Mouse (Mus musculus): Measurements from ENCODE around the gene Gm28845. TPM values are rescaled to one million over a fixed set of nuclear protein-coding genes. Genes with fewer than 3 reads are reported as not detected.

The Gm28845 gene
- polyA plus RNA-seq, 1 experiment from 2014 or later: not detected

- Histone ChIP-seq H3K36me3 (ENCODE audit: inconsistent target) (no peaks in the 10 kb centered on the region), H3K79me2 (ENCODE audit: inconsistent target) (no peaks in the 10 kb centered on the region), H3K4me3 (ENCODE audit: inconsistent target) (no peak overlapping the region), H3K27ac (no peak overlapping the region)
- 90% methylated on average over 7 of the region's 8 CpGs for WGBS (ENCODE audit: missing documents)
Measured at GRCm38 (mm10) chr1:65118150-65118913, 1.0 kb downstream of the Gm28845 start.

- WGBS (ENCODE audit: missing documents): 7% methylated on average over 5 of the region's 5 CpGs
- Histone ChIP-seq H3K79me2 (ENCODE audit: inconsistent target) (no peaks in the 10 kb centered on the region), H3K4me3 (ENCODE audit: inconsistent target) (no peak overlapping the region), H3K36me3 (ENCODE audit: inconsistent target) (no peaks in the 10 kb centered on the region), H3K27ac (peak overlapping the region; percentile 83)
Measured at GRCm38 (mm10) chr1:65113536-65114172, 5.7 kb downstream of the Gm28845 start.

GRCm38 (mm10) chr1:65112807-65113196 is 6.6 kb downstream of the Gm28845 start:
- Histone ChIP-seq H3K4me3 (ENCODE audit: inconsistent target) (no peak overlapping the region), H3K27ac (peak overlapping the region; percentile 83), H3K36me3 (ENCODE audit: inconsistent target) (no peaks in the 10 kb centered on the region), H3K79me2 (ENCODE audit: inconsistent target) (no peaks in the 10 kb centered on the region)
- 17% methylated on average over 14 of the region's 14 CpGs for whole genome bisulfite sequencing (ENCODE audit: missing documents)

GRCm38 (mm10) chr1:65112031-65112806 is 7.1 kb downstream of the Gm28845 start:
- Histone ChIP-seq H3K4me3 (ENCODE audit: inconsistent target) (no peak overlapping the region), H3K79me2 (ENCODE audit: inconsistent target) (no peaks in the 10 kb centered on the region), H3K27ac (peak overlapping the region; percentile 83), H3K36me3 (ENCODE audit: inconsistent target) (no peaks in the 10 kb centered on the region)
- 17% methylated on average over 8 of the region's 8 CpGs for WGBS (ENCODE audit: missing documents)

GRCm38 (mm10) chr1:65109756-65110435 is 9.5 kb downstream of the Gm28845 start:
- 94% methylated on average over 25 of the region's 25 CpGs for WGBS (ENCODE audit: missing documents)
- Histone ChIP-seq H3K79me2 (ENCODE audit: inconsistent target) (no peaks in the 10 kb centered on the region), H3K27ac (no peak overlapping the region), H3K4me3 (ENCODE audit: inconsistent target) (no peak overlapping the region), H3K36me3 (ENCODE audit: inconsistent target) (no peaks in the 10 kb centered on the region)

GRCm38 (mm10) chr1:65109196-65109595 is 10.2 kb downstream of the Gm28845 start:
- Histone ChIP-seq H3K79me2 (ENCODE audit: inconsistent target) (no peaks in the 10 kb centered on the region), H3K36me3 (ENCODE audit: inconsistent target) (no peaks in the 10 kb centered on the region)
- WGBS (ENCODE audit: missing documents): 90% methylated on average over 6 of the region's 8 CpGs

GRCm38 (mm10) chr1:65107654-65108279 is 11.6 kb downstream of the Gm28845 start:
- peak overlapping the region; percentile 33 for H3K27ac ChIP-seq
- 40% methylated on average over 3 of the region's 10 CpGs for WGBS (ENCODE audit: missing documents)
- no peak overlapping the region; the same call in 1 of the 2 replicates for H3K4me3 ChIP-seq (ENCODE audit: inconsistent target)

More at GRCm38 (mm10) chr1:65109196-65109595, 10.2 kb downstream of the Gm28845 start:
- Histone ChIP-seq H3K4me3 (ENCODE audit: inconsistent target) (no peak overlapping the region), H3K27ac (no peak overlapping the region)

GRCm38 (mm10) chr1:65103273-65103672 is 16.1 kb downstream of the Gm28845 start, which contains the start of gene Cryga:
Gene Cryga, minus strand, starts transcription at chr1:65103373.
- Histone ChIP-seq H3K36me3 (ENCODE audit: inconsistent target) (no peaks in the 10 kb centered on the region), H3K4me3 (ENCODE audit: inconsistent target) (no peak within 1 kb of the TSS), H3K27ac (no peak within 1 kb of the TSS), H3K79me2 (ENCODE audit: inconsistent target) (no peaks in the 10 kb centered on the region)
- 96% methylated on average over 11 of the region's 11 CpGs for WGBS (ENCODE audit: missing documents)

More at GRCm38 (mm10) chr1:65107654-65108279, 11.6 kb downstream of the Gm28845 start:
- H3K79me2 ChIP-seq (ENCODE audit: inconsistent target): no peaks in the 10 kb centered on the region
- no peaks in the 10 kb centered on the region for H3K36me3 ChIP-seq (ENCODE audit: inconsistent target)

- Histone ChIP-seq H3K4me3 (ENCODE audit: inconsistent target) (no peak overlapping the region), H3K36me3 (ENCODE audit: inconsistent target) (no peaks in the 10 kb centered on the region), H3K27ac (no peak overlapping the region), H3K79me2 (ENCODE audit: inconsistent target) (no peaks in the 10 kb centered on the region)
- WGBS (ENCODE audit: missing documents): 82% methylated on average over 3 of the region's 3 CpGs
Measured at GRCm38 (mm10) chr1:65096953-65097352, 22.4 kb downstream of the Gm28845 start.

- Histone ChIP-seq H3K27ac (no peak overlapping the region), H3K79me2 (ENCODE audit: inconsistent target) (no peaks in the 10 kb centered on the region), H3K36me3 (ENCODE audit: inconsistent target) (no peaks in the 10 kb centered on the region), H3K4me3 (ENCODE audit: inconsistent target) (no peak overlapping the region)
- WGBS (ENCODE audit: missing documents): 92% methylated on average over 3 of the region's 3 CpGs
Measured at GRCm38 (mm10) chr1:65091566-65091965, 27.8 kb downstream of the Gm28845 start.

- WGBS (ENCODE audit: missing documents): 0% methylated on average over 2 of the region's 2 CpGs
- H3K27ac ChIP-seq: no peak overlapping the region
- no peaks in the 10 kb centered on the region for H3K36me3 ChIP-seq (ENCODE audit: inconsistent target)
- no peak overlapping the region for H3K4me3 ChIP-seq (ENCODE audit: inconsistent target)
- H3K79me2 ChIP-seq (ENCODE audit: inconsistent target): no peaks in the 10 kb centered on the region
Measured at GRCm38 (mm10) chr1:65090370-65090769, 29.0 kb downstream of the Gm28845 start.

GRCm38 (mm10) chr1:65088567-65089356 is 30.6 kb downstream of the Gm28845 start:
- no peaks in the 10 kb centered on the region for H3K79me2 ChIP-seq (ENCODE audit: inconsistent target)
- WGBS (ENCODE audit: missing documents): 49% methylated on average over 6 of the region's 6 CpGs
- H3K27ac ChIP-seq: no peak overlapping the region

GRCm38 (mm10) chr1:65082188-65082587 is 37.2 kb downstream of the Gm28845 start, which contains the start of gene Crygb:
Gene Crygb, minus strand, starts transcription at chr1:65082288.
- H3K36me3 ChIP-seq (ENCODE audit: inconsistent target): no peaks in the 10 kb centered on the region
- WGBS (ENCODE audit: missing documents): 52% methylated on average over 7 of the region's 7 CpGs

More at GRCm38 (mm10) chr1:65088567-65089356, 30.6 kb downstream of the Gm28845 start:
- Histone ChIP-seq H3K4me3 (ENCODE audit: inconsistent target) (no peak overlapping the region), H3K36me3 (ENCODE audit: inconsistent target) (no peaks in the 10 kb centered on the region)

More at GRCm38 (mm10) chr1:65082188-65082587, 37.2 kb downstream of the Gm28845 start, which contains the start of gene Crygb:
- no peak within 1 kb of the TSS for H3K4me3 ChIP-seq (ENCODE audit: inconsistent target)
- no peak within 1 kb of the TSS for H3K27ac ChIP-seq
- no peaks in the 10 kb centered on the region for H3K79me2 ChIP-seq (ENCODE audit: inconsistent target)

All from macrophage (primary cell).